Mouse (Mus musculus): ENCODE data around the gene Prune1.

Prune1 gene

GRCm38 (mm10) chr3:95281216-95282126, at the start of gene Prune1, which contains the start of gene Mindy1:
TSS of gene Prune1 (minus strand) at chr3:95282076.
TSS of gene Mindy1 (plus strand) at chr3:95281345.
- peak; percentile 98 to 100 for DNase-seq (ENCODE audit: low spot score in 2 of 2)

- DNase-seq (ENCODE audit: low spot score in 2 of 2) = no peak
Measured at GRCm38 (mm10) chr3:95331528-95331927, 49.7 kb upstream of the Prune1 start.

- no peak for DNase-seq (ENCODE audit: low spot score in 2 of 2)
Measured at GRCm38 (mm10) chr3:95328803-95329404, 47.0 kb upstream of the Prune1 start.

- DNase-seq (ENCODE audit: low spot score in 2 of 2) = no peak
Measured at GRCm38 (mm10) chr3:95324454-95325144, 42.7 kb upstream of the Prune1 start.

GRCm38 (mm10) chr3:95323429-95323828, 41.6 kb upstream of the Prune1 start:
- no peak for DNase-seq (ENCODE audit: low spot score in 2 of 2)

- DNase-seq (ENCODE audit: low spot score in 2 of 2) = no peak
Measured at GRCm38 (mm10) chr3:95319701-95320625, 38.1 kb upstream of the Prune1 start.

GRCm38 (mm10) chr3:95319110-95319509, 37.2 kb upstream of the Prune1 start:
- no peak for DNase-seq (ENCODE audit: low spot score in 2 of 2)

- no peak for DNase-seq (ENCODE audit: low spot score in 2 of 2)
Measured at GRCm38 (mm10) chr3:95318548-95318947, 36.7 kb upstream of the Prune1 start.

- DNase-seq (ENCODE audit: low spot score in 2 of 2) = peak; percentile 56 to 83
Measured at GRCm38 (mm10) chr3:95317414-95318080, 35.7 kb upstream of the Prune1 start.

- no peak for DNase-seq (ENCODE audit: low spot score in 2 of 2)
Measured at GRCm38 (mm10) chr3:95315844-95316550, 34.1 kb upstream of the Prune1 start.

- peak; percentile 95 to 96 for DNase-seq (ENCODE audit: low spot score in 2 of 2)
Measured at GRCm38 (mm10) chr3:95315094-95315843, 33.4 kb upstream of the Prune1 start.

- peak in 1 of 2 experiments; percentile 21 for DNase-seq (ENCODE audit: low spot score in 2 of 2)
Measured at GRCm38 (mm10) chr3:95314486-95315093, 32.7 kb upstream of the Prune1 start, which contains the start of gene Cers2. TSS of gene Cers2 (plus strand) at chr3:95314791.

- peak in 1 of 2 experiments; percentile 22 for DNase-seq (ENCODE audit: low spot score in 2 of 2)
Measured at GRCm38 (mm10) chr3:95314075-95314474, 32.2 kb upstream of the Prune1 start.

- DNase-seq (ENCODE audit: low spot score in 2 of 2) = peak; percentile 34 to 40
Measured at GRCm38 (mm10) chr3:95313476-95313875, 31.6 kb upstream of the Prune1 start.

GRCm38 (mm10) chr3:95312623-95313022, 30.7 kb upstream of the Prune1 start:
- DNase-seq (ENCODE audit: low spot score in 2 of 2) = peak; percentile 47 to 58

- DNase-seq (ENCODE audit: low spot score in 2 of 2) = peak; percentile 64 to 74
Measured at GRCm38 (mm10) chr3:95310968-95311882, 29.3 kb upstream of the Prune1 start.

GRCm38 (mm10) chr3:95310496-95310895, 28.6 kb upstream of the Prune1 start:
- no peak for DNase-seq (ENCODE audit: low spot score in 2 of 2)

GRCm38 (mm10) chr3:95307100-95307499, 25.2 kb upstream of the Prune1 start, which contains the start of gene Anxa9:
TSS of gene Anxa9 (minus strand) at chr3:95307176.
- no peak for DNase-seq (ENCODE audit: low spot score in 2 of 2)
